Mouse (Mus musculus) embryonic fibroblast, embryonic 13.5 days (primary cell): ENCODE results near the gene Lrrc8c. TPM values are rescaled to one million over a fixed set of nuclear protein-coding genes. Genes with fewer than 3 reads are reported as not detected.

Experiments
- H3K27ac ChIP-seq: 2 replicates; pipeline ENCODE4 v1.5.1; 2012; ENCODE audit warnings: low read length, control low read depth, inconsistent platforms; ENCODE audit not compliant: insufficient read depth
- H3K4me1 ChIP-seq: 2 replicates; pipeline ENCODE4 v1.6.1; 2011; ENCODE audit warnings: low read length; ENCODE audit not compliant: control insufficient read depth, insufficient read depth
- H3K4me3 ChIP-seq: 2 replicates; pipeline ENCODE4 v1.5.1; 2011; ENCODE audit warnings: mild to moderate bottlenecking, control low read depth, low read length; ENCODE audit not compliant: insufficient read depth
- CTCF ChIP-seq: IDR thresholded peaks from 2 replicates; pipeline ENCODE4 v1.5.1; 2011; ENCODE audit warnings: mild to moderate bottlenecking, control low read depth, low read length, moderate library complexity, borderline replicate concordance; ENCODE audit not compliant: insufficient read depth
- POLR2A ChIP-seq: IDR thresholded peaks from 2 replicates; pipeline ENCODE4 v1.6.1; 2011; ENCODE audit warnings: low read depth, mild to moderate bottlenecking, control low read depth, low read length, moderate library complexity
- polyA plus RNA-seq: library from polyadenylated mRNA; stranded (reverse); fragments of >200 nt; gene quantifications from 2 replicates; pipeline ENCODE4 v1.2.4, GENCODE M21; 2011; ENCODE audit warnings: low read depth; ENCODE audit not compliant: missing spikeins, insufficient read length

Gene Lrrc8c
- polyA plus RNA-seq, 1 experiment, result 47.1 TPM

DNA sequence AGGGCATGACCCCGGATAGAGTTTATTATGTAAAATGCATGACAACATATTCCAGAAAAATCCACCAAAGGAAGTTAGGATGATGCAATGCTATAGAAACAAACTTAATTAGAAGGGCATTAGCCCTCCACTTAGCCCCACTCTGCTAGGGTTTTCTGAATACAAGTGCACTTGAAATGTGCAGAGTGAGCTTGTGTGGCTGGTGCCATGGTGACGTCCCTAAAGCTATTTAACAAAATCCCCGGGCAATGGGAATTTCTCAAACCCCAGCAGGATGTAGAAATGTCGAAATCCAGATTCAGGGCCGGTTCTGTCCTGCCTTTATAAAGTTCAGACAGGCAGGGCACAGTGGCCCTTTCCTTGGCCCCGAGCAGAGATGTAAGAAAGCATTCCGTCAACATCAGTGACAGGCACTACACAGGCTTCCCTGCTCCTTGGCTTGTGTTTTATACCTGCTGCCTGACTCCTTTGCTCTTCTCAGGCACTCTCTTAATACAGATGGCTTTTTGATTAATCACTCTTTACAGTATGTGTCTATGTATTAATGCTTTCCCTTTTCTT lies 47.7 kb downstream of the Lrrc8c start:
- TF ChIP-seq CTCF, result no peak
- no peak for TF ChIP-seq POLR2A
- H3K4me1 ChIP-seq, result peaks cover 5% of the 10 kb centered on the region
- H3K4me3 ChIP-seq, result no peak overlapping the region
- peak overlapping the region; percentile 38; the same call in 1 of the 2 replicates for H3K27ac ChIP-seq

DNA sequence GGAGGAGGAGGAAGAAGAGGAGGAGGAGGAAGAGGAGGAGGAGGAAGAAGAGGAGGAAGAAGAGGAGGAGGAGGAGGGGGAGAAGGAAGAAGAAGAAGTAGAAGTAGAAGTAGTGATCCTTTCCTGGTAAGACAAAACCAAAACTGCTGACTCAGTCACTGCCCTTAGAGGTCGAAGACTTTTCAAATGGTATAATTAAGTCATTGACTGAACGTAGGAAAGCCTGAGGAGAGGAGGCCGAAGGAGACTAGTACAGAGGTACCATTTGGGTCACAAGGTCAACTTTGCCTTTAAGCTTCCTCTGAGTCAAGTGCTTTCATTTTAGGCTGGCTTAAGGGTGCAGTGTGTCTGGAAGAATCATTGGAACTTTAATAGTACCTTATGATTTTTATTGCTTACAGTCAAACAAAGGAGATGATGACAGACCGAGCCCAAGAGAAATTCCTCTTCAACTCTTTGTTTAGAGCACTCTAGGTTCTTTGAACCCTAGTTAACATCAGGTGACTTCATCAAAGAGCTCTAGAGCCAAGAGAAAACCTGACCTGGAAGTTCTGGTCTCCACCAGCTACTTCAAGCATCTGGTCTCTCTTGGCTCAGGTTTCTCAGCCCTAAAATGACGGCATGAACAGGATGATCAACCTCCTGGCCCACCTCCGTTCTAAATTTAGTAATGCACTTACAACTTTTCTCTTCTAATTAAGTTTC lies 49.0 kb downstream of the Lrrc8c start:
- H3K4me1 ChIP-seq, result peaks cover 7% of the 10 kb centered on the region
- peak overlapping the region; percentile 55; the same call in 1 of the 2 replicates for H3K27ac ChIP-seq
- H3K4me3 ChIP-seq, result no peak overlapping the region
- TF ChIP-seq POLR2A, result no peak
- TF ChIP-seq CTCF, result no peak

DNA sequence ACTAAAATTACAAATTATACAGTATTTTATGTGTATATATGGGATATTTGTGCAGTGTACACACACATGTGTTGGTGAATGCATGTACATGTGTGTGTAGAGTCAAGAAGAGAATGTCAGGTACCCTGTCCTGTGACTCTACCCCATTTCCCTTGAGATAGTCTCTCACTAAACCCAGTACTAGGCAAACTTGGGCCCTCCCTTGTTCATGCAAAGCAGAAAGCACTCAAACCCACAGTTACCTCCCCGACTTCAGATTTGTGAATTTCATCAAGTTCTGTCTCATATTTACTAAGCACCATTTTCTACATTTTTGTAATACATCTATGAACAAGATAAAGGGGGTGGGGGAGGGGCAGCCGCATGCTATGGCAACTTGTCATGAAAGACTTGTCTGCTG lies 50.0 kb downstream of the Lrrc8c start:
- peaks cover 7% of the 10 kb centered on the region for H3K4me1 ChIP-seq
- TF ChIP-seq POLR2A, result no peak
- no peak for TF ChIP-seq CTCF
- H3K27ac ChIP-seq, result peak overlapping the region; percentile 47
- H3K4me3 ChIP-seq, result no peak overlapping the region

DNA sequence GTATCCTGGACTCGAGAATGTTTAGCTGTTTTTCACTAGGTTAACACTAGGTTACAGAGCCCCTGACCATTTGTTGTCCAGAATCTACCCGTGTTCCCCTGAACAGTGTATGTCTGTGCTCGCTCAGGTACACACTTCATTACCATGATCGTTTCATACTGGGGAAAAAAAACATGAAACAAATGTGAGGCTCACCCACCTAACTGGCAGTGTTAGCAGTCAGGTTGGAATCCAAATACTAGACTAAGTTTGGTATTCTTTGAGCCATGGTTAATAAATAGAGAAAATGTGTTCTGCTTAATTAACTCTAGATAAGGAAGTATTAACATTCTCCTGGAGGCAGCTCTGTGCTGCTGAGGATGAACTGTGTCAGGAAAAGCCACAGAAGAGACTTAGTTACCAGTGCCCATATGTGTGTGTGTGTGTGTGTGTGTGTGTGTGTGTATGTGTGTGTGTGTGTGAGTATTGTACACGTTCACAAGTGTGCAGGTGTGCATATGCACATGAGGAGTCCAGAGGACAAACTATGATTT lies 53.0 kb downstream of the Lrrc8c start:
- H3K27ac ChIP-seq, result 0 out of 2 replicates have a peak overlapping the region, but pooled peaks have one; percentile 23
- H3K4me1 ChIP-seq, result peaks cover 7% of the 10 kb centered on the region
- H3K4me3 ChIP-seq, result no peak overlapping the region
- TF ChIP-seq CTCF (no peak), POLR2A (no peak)

DNA sequence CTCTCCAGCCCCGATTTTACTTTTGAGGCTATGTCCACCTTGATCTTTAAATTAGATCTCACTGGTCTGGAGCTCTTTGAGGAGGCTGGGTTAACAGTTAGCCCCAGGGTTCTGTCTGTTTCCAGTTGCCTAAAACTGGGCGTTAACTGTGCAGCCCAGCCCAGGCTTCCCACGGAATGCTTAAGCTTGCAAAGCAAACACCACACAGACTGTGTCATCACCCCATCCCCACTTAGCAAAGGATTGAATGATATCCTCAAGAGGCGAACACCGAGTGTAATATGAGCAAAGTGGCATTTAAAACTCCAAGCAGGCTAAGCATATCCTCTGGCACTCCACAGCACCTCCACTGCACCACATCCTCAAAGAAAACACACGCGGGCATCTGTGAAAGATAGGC lies 53.7 kb downstream of the Lrrc8c start:
- peak overlapping the region; percentile 46; the same call in 1 of the 2 replicates for H3K27ac ChIP-seq
- TF ChIP-seq CTCF, result no peak
- no peak for TF ChIP-seq POLR2A
- peaks cover 7% of the 10 kb centered on the region for H3K4me1 ChIP-seq
- H3K4me3 ChIP-seq, result no peak overlapping the region

DNA sequence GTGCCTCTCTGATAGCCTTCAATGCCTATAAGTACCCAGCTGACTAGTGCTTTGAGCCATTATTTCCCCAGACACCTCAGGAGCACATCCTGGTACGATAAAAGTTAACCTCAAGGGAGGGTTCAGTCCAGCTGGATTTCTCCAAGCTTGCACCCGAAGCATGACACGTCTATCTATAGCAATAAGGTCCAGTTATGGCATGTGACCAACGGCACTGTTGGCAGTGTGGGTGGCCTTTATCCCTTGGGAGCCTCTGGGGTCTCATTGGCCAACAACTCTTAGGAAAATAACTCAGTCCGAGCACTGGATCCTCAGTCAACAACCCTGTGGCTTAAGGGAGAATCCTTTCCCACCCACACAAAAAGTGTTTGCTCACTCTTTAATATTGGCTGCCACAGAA lies 55.6 kb downstream of the Lrrc8c start:
- peaks cover 2% of the 10 kb centered on the region for H3K4me1 ChIP-seq
- TF ChIP-seq POLR2A (no peak), CTCF (no peak)

DNA sequence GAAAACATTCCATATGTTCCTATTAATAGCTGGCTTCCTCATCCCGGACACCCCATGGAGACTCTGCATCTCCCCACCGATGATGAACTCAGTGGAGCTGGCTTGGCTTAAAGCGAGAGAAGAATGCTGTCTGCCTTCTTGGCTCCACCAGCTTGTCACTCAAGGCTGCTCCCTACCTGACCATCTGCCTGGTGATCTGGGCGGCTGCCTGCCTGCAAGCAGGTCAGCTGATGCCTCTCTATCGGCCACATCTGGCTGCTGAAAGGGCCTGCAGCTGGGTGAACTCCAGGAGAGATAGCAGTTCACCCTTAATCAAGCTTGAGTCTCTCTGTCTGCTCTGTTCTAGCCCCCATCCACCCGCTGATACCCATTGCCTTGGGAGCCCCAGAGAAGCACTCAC lies 56.7 kb downstream of the Lrrc8c start:
- Histone ChIP-seq H3K4me1 (peaks cover 2% of the 10 kb centered on the region), H3K4me3 (no peak overlapping the region), H3K27ac (no peak overlapping the region)
- TF ChIP-seq CTCF (no peak), POLR2A (no peak)

More for the DNA sequence above, 55.6 kb downstream of the Lrrc8c start:
- Histone ChIP-seq H3K4me3 (no peak overlapping the region), H3K27ac (no peak overlapping the region)

DNA sequence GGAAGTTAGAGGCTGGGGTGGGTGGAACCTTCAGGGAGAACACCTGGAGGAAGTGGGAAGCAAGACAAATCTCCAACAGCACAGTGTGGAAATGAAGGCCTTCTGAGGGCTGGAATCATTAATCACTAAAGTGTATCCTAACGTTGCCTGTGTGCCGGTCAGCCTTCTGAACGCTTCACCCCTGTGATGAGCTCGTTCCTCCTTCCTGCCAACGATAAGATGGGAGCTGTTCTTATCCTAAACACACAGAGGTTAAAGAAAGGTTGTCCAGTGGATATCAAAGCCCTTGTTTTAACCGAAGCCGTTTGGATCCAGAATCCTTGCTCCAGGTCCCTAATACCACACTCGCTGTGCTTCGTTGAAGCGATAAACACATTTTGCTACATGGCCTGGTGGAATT lies 61.7 kb downstream of the Lrrc8c start:
- H3K27ac ChIP-seq, result no peak overlapping the region
- no peak overlapping the region for H3K4me3 ChIP-seq
- H3K4me1 ChIP-seq, result no peaks in the 10 kb centered on the region; the same call in 1 of the 2 replicates
- TF ChIP-seq POLR2A, result no peak

DNA sequence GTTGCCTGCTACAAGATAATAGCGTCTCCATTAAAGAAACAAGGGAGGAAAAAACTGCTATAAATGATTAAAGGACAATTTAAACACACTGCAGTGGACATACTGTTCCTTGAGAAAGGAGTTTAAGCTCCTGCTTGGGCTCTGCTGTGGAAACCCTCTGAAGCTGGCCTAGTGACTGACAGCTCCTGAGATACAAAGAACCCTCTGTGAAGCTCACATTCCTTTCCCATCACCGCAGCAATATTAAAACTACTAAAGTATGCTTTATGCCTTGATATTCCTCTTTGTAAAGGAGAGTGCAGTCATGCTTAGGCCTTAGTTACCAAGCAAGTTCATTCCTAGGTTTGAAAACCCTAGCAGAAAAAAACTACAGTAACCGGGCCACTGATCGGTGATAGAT lies 66.7 kb downstream of the Lrrc8c start:
- TF ChIP-seq CTCF (no peak), POLR2A (no peak)
- no peak overlapping the region for H3K4me3 ChIP-seq
- peak overlapping the region; percentile 89 for H3K27ac ChIP-seq

DNA sequence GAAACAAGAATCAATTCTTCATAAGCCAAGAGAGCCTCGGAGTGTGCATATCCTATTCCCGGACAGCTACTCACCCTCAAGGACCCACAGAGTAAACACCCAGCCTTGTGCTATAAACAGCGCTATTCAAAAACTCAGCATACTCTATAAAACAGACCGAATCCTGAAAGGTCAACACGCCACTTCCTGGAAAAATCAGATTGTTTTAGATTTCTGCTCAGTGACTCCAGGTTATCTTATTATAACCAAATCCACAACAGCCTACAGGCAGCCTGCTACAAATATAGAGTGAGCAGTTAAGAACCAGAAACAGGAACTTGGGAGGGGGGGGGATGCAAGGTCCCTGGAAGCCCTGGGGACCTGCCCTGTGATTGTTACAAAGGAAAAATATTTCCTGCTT lies 67.5 kb downstream of the Lrrc8c start:
- Histone ChIP-seq H3K4me3 (no peak overlapping the region), H3K27ac (peak overlapping the region; percentile 89; the same call in 1 of the 2 replicates)

More for the DNA sequence above, 66.7 kb downstream of the Lrrc8c start:
- H3K4me1 ChIP-seq, result peaks cover 5% of the 10 kb centered on the region; the same call in 1 of the 2 replicates

More for the DNA sequence above, 67.5 kb downstream of the Lrrc8c start:
- peaks cover 5% of the 10 kb centered on the region; the same call in 1 of the 2 replicates for H3K4me1 ChIP-seq
- TF ChIP-seq CTCF (no peak), POLR2A (no peak)
